Mouse (Mus musculus): ENCODE data around the gene Tmcc1. TPM values are rescaled to one million over a fixed set of nuclear protein-coding genes. Genes with fewer than 3 reads are reported as not detected.
"Not testable (repeated sequence)": the region's sequence is repeated elsewhere in the genome, so short reads cannot be mapped to it uniquely, and the experiment has no call there.

Tmcc1 gene
- total RNA-seq (2021) = 10 to 100 TPM; 22.9 to 27.0 TPM
- long read RNA-seq, experiment 1, full-length matches to known transcripts = 11 of 14 reads
- long read RNA-seq, experiment 1, partial matches to known transcripts = 1 of 14 reads
- long read RNA-seq, experiment 1, other reads (novel, unspliced or antisense) = 2 of 14 reads
- long read RNA-seq, experiment 2, partial matches to known transcripts = 0 of 1 reads
- long read RNA-seq, experiment 2, other reads (novel, unspliced or antisense) = 0 of 1 reads

- peak; percentile 100 for DNase-seq
Observed at GRCm38 (mm10) chr6:116193394-116194393, at the start of gene Tmcc1. Gene Tmcc1 (minus strand): TSS chr6:116193486.

- DNase-seq = no peak
Observed at GRCm38 (mm10) chr6:116240371-116240770, 47.1 kb upstream of the Tmcc1 start.

- DNase-seq = no peak
Observed at GRCm38 (mm10) chr6:116238083-116238482, 44.8 kb upstream of the Tmcc1 start.

GRCm38 (mm10) chr6:116235336-116235735 is 42.0 kb upstream of the Tmcc1 start:
- DNase-seq = peak; percentile 48

GRCm38 (mm10) chr6:116234821-116235220 is 41.5 kb upstream of the Tmcc1 start:
- DNase-seq = not testable (repeated sequence)

- peak; percentile 81 for DNase-seq
Observed at GRCm38 (mm10) chr6:116228785-116229525, 35.7 kb upstream of the Tmcc1 start.

- no peak for DNase-seq
Observed at GRCm38 (mm10) chr6:116227767-116228166, 34.5 kb upstream of the Tmcc1 start.

- peak; percentile 97 for DNase-seq
Observed at GRCm38 (mm10) chr6:116207729-116208534, 14.6 kb upstream of the Tmcc1 start, which contains the start of gene Washc2. Gene Washc2 (plus strand): TSS chr6:116208038.

- no peak for DNase-seq
Observed at GRCm38 (mm10) chr6:116199682-116200081, 6.4 kb upstream of the Tmcc1 start.

- peak; percentile 13 for DNase-seq
Observed at GRCm38 (mm10) chr6:116198173-116198572, 4.9 kb upstream of the Tmcc1 start.

- DNase-seq = no peak
Observed at GRCm38 (mm10) chr6:116195811-116196210, 2.5 kb upstream of the Tmcc1 start.

GRCm38 (mm10) chr6:116192809-116193311 is 426 bp downstream of the Tmcc1 start:
- peak; percentile 66 for DNase-seq

- no peak for DNase-seq
Observed at GRCm38 (mm10) chr6:116189417-116189816, 3.9 kb downstream of the Tmcc1 start.

GRCm38 (mm10) chr6:116186485-116186884 is 6.8 kb downstream of the Tmcc1 start:
- DNase-seq = no peak

- DNase-seq = no peak
Observed at GRCm38 (mm10) chr6:116183509-116183908, 9.8 kb downstream of the Tmcc1 start.

- peak; percentile 30 for DNase-seq
Observed at GRCm38 (mm10) chr6:116180731-116181130, 12.6 kb downstream of the Tmcc1 start.

GRCm38 (mm10) chr6:116178376-116178775 is 14.9 kb downstream of the Tmcc1 start:
- DNase-seq = no peak

GRCm38 (mm10) chr6:116173511-116174099 is 19.7 kb downstream of the Tmcc1 start:
- not testable (repeated sequence) for DNase-seq

- no peak for DNase-seq
Observed at GRCm38 (mm10) chr6:116166383-116166782, 26.9 kb downstream of the Tmcc1 start.

GRCm38 (mm10) chr6:116154854-116155624 is 38.2 kb downstream of the Tmcc1 start:
- no peak for DNase-seq

All from adrenal gland, postnatal 10 days (tissue).